Mouse (Mus musculus) hindbrain, embryonic 13.5 days (tissue): ENCODE results near the gene Ntng1. TPM values are rescaled to one million over a fixed set of nuclear protein-coding genes. Genes with fewer than 3 reads are reported as not detected.
"Not testable (repeated sequence)": the region's sequence is repeated elsewhere in the genome, so short reads cannot be mapped to it uniquely, and the experiment has no call there.

Experiments used
- ATAC-seq: fragments of 200-750 bp; cut with Nextera tagmentation; 2 replicates; pipeline ENCODE4 v1.8.0; 2017; ENCODE audit warnings: moderate TSS enrichment; ENCODE audit not compliant: low FRiP score
- H3K27ac ChIP-seq: fragments of 300-500 bp; sonication (generic); 2 replicates; pipeline ENCODE4 v1.5.1; 2015; ENCODE audit warnings: inconsistent platforms, mild to moderate bottlenecking, moderate library complexity
- H3K27me3 ChIP-seq: fragments of 300-500 bp; sonication (generic); 2 replicates; pipeline ENCODE4 v1.6.1; 2015; ENCODE audit warnings: mild to moderate bottlenecking, inconsistent platforms
- H3K36me3 ChIP-seq: fragments of 300-500 bp; sonication (generic); 2 replicates; pipeline ENCODE4 v1.6.1; 2015; ENCODE audit warnings: mild to moderate bottlenecking, inconsistent platforms
- H3K4me1 ChIP-seq: fragments of 300-500 bp; sonication (generic); replicated peaks from 2 replicates; pipeline ENCODE4 v1.6.1; 2015; ENCODE audit warnings: inconsistent platforms
- H3K4me2 ChIP-seq: fragments of 300-500 bp; sonication (generic); 2 replicates; pipeline ENCODE4 v1.6.1; 2015; ENCODE audit warnings: inconsistent platforms, mild to moderate bottlenecking, moderate library complexity
- H3K4me3 ChIP-seq: fragments of 300-500 bp; sonication (generic); 2 replicates; pipeline ENCODE4 v1.5.1; 2015; ENCODE audit warnings: mild to moderate bottlenecking, inconsistent platforms
- H3K9ac ChIP-seq: fragments of 300-500 bp; sonication (generic); 2 replicates; pipeline ENCODE4 v1.6.1; 2015; ENCODE audit warnings: mild to moderate bottlenecking, inconsistent platforms
- H3K9me3 ChIP-seq: fragments of 300-500 bp; sonication (generic); 2 replicates; pipeline ENCODE4 v1.6.1; 2016; ENCODE audit warnings: inconsistent platforms
- WGBS: fragments of 180-500 bp; shearing (Covaris S2); methylation state at CpG from one replicate; pipeline ENCODE4 v1.1.7; 2015; 5-methylcytosine and 5-hydroxymethylcytosine counted together
- polyA plus RNA-seq: library from polyadenylated mRNA; unstranded; fragments of >200 nt; fragmentation: Nextera tagmentation; extraction: Ambion mirVana; gene quantifications from 2 replicates; pipeline ENCODE4 v1.2.1, GENCODE M21; 2015

Ntng1 gene
- polyA plus RNA-seq, 1 experiment from 2014 or later: 19.7 TPM

GRCm38 (mm10) chr3:109803616-109804015 is 340.2 kb downstream of the Ntng1 start:
- H3K27me3 ChIP-seq: no peaks in the 10 kb centered on the region
- no peak for ATAC-seq
- no peak overlapping the region for H3K9ac ChIP-seq
- no peak overlapping the region for H3K4me2 ChIP-seq
- H3K9me3 ChIP-seq: no peaks in the 10 kb centered on the region
- 59% methylated on average over 3 of the region's 3 CpGs for WGBS
- H3K36me3 ChIP-seq: no peaks in the 10 kb centered on the region
- no peak overlapping the region for H3K4me3 ChIP-seq
- no peak overlapping the region for H3K27ac ChIP-seq
- H3K4me1 ChIP-seq: 0 out of 2 replicates have a peak, but pooled peaks cover 8% of the 10 kb centered on the region

GRCm38 (mm10) chr3:109797354-109797753 is 346.5 kb downstream of the Ntng1 start:
- Histone ChIP-seq H3K4me3 (no peak overlapping the region), H3K4me2 (no peak overlapping the region), H3K36me3 (no peaks in the 10 kb centered on the region), H3K27me3 (no peaks in the 10 kb centered on the region), H3K27ac (no peak overlapping the region), H3K9me3 (no peaks in the 10 kb centered on the region), H3K4me1 (no peaks in the 10 kb centered on the region), H3K9ac (no peak overlapping the region)
- 69% methylated on average over 11 of the region's 11 CpGs for WGBS
- no peak for ATAC-seq

- H3K4me2 ChIP-seq: peak overlapping the region; percentile 73
- no peak for ATAC-seq
- H3K27ac ChIP-seq: peak overlapping the region; percentile 95
- 14% methylated on average over 5 of the region's 5 CpGs for WGBS
- no peaks in the 10 kb centered on the region for H3K36me3 ChIP-seq
- peaks cover 23% of the 10 kb centered on the region for H3K4me1 ChIP-seq
- 0 out of 2 replicates have a peak overlapping the region, but pooled peaks have one; percentile 44 for H3K4me3 ChIP-seq
- no peaks in the 10 kb centered on the region for H3K9me3 ChIP-seq
- peak overlapping the region; percentile 74; the same call in 1 of the 2 replicates for H3K9ac ChIP-seq
- no peaks in the 10 kb centered on the region for H3K27me3 ChIP-seq
These were observed 360.6 kb downstream of the Ntng1 start for GRCm38 (mm10) chr3:109783231-109783630.

DNA sequence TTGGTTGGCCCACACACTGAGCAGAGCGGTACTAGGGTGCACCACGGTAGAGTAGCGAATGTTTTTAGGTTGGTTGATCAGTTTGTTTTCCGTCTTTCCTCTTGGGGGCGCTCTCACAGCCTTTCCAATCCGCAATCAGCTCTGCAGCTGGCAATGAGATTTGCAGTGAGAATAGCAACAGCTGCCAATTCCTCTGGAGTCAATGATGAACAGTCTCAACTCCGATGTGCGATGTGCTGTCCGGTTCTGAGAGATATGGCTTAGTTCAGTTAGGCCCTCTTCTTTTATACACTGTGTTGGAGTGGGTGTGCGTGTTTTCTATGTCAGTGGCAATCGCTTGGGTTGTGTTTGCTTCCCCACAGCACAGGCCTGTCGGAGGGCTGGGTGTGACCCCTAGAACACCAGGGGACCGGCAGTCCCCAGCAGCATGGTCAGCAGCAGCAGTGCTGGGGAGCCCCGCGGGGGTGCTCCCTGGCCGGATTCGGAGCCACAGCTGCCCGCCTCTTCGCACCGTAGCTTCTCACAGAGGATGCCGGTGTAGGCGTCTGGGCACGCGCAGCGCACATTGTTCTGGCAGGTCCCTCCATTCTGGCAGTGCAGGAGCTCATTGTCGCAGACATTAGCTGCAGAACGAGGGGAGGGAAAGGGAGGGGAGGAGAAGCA is 361.4 kb downstream of the Ntng1 start:
- ATAC-seq: peak; percentile 90
- Histone ChIP-seq H3K27me3 (no peaks in the 10 kb centered on the region), H3K9ac (peak overlapping the region; percentile 74), H3K27ac (peak overlapping the region; percentile 95), H3K9me3 (no peaks in the 10 kb centered on the region), H3K36me3 (no peaks in the 10 kb centered on the region), H3K4me2 (peak overlapping the region; percentile 73), H3K4me1 (peaks cover 23% of the 10 kb centered on the region), H3K4me3 (peak overlapping the region; percentile 44)
- 1% methylated on average over 27 of the region's 27 CpGs for WGBS

DNA sequence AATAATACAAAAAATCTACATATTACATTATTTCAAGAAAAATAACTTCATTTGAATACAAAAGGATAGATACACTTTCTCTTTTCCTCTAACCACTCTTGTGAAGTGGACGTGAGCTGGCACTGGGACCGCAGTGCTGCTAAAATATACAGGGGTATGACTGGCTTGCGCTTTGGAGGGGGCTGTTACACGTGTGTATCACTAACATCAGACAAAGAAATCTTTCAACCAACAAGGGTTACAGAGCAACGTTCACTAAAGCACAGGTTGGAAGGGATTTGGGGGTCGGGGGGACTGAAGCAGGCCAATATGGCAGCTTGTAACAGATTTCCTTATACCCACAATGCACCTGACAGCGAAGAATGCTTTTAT is 361.9 kb downstream of the Ntng1 start:
- peak; percentile 41 for ATAC-seq
- WGBS: 60% methylated on average over 7 of the region's 7 CpGs
- H3K27me3 ChIP-seq: no peaks in the 10 kb centered on the region
- peak overlapping the region; percentile 44 for H3K4me3 ChIP-seq
- H3K27ac ChIP-seq: peak overlapping the region; percentile 95
- no peak overlapping the region for H3K9ac ChIP-seq
- no peaks in the 10 kb centered on the region for H3K36me3 ChIP-seq
- peak overlapping the region; percentile 73 for H3K4me2 ChIP-seq
- peaks cover 23% of the 10 kb centered on the region for H3K4me1 ChIP-seq
- no peaks in the 10 kb centered on the region for H3K9me3 ChIP-seq

DNA sequence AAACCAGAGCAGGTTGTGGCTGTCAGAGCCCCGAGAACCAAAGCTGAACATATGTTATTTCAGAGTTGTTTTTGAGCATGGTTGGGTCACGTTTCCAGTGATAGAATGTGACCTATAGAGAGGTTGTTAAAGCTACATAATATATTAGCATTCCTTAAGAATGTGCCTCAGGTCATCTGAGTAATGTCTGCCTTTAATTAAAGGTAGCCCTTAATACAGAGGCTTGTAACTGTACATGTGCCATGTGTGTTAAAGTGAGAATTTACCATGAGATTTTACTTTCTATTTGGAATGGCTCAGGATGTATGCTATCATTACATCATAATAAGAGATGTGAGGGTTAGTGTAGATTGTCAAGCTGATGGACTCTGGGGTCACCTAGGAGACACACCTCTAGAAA is 368.6 kb downstream of the Ntng1 start:
- H3K9ac ChIP-seq: no peak overlapping the region
- peaks cover 14% of the 10 kb centered on the region; the same call in 1 of the 2 replicates for H3K4me1 ChIP-seq
- WGBS: 71% methylated on average over 2 of the region's 2 CpGs
- H3K9me3 ChIP-seq: no peaks in the 10 kb centered on the region
- H3K36me3 ChIP-seq: no peaks in the 10 kb centered on the region
- H3K27me3 ChIP-seq: no peaks in the 10 kb centered on the region
- H3K4me3 ChIP-seq: no peak overlapping the region
- H3K4me2 ChIP-seq: no peak overlapping the region
- H3K27ac ChIP-seq: no peak overlapping the region
- no peak for ATAC-seq

- Histone ChIP-seq H3K4me3 (no peak overlapping the region), H3K9ac (no peak overlapping the region), H3K4me1 (peaks cover 9% of the 10 kb centered on the region; the same call in 1 of the 2 replicates), H3K27me3 (no peaks in the 10 kb centered on the region), H3K36me3 (no peaks in the 10 kb centered on the region), H3K27ac (no peak overlapping the region), H3K9me3 (no peaks in the 10 kb centered on the region), H3K4me2 (no peak overlapping the region)
- 87% methylated on average over 14 of the region's 14 CpGs for WGBS
- no peak for ATAC-seq
These were observed 371.7 kb downstream of the Ntng1 start for GRCm38 (mm10) chr3:109772120-109772519.

DNA sequence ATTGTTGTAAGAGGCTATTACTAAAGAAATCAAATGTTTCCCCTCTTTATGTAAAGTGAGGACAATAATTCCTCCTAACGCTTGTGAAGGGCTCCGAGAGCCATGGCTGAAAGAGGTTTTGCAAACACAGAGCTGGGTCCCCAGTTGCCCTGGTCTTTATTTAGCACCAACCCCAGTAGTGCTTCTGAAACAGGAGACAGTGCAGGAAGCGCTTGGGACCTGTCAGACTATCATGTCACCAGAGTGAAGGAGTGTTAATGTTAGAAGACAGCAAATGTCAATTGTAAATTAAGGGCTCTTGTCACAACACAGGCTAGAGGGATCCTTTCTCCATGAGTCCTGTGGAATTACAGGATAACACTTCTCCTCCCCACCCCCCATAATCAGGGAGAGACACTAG is 376.9 kb downstream of the Ntng1 start:
- no peak overlapping the region for H3K4me2 ChIP-seq
- H3K9me3 ChIP-seq: no peaks in the 10 kb centered on the region
- H3K27me3 ChIP-seq: no peaks in the 10 kb centered on the region
- no peaks in the 10 kb centered on the region for H3K36me3 ChIP-seq
- H3K4me3 ChIP-seq: no peak overlapping the region
- 86% methylated on average over 3 of the region's 3 CpGs for WGBS
- no peak for ATAC-seq
- H3K4me1 ChIP-seq: peaks cover 7% of the 10 kb centered on the region
- H3K9ac ChIP-seq: no peak overlapping the region
- no peak overlapping the region for H3K27ac ChIP-seq

GRCm38 (mm10) chr3:109765608-109766007 is 378.2 kb downstream of the Ntng1 start:
- no peak for ATAC-seq
- H3K4me2 ChIP-seq: no peak overlapping the region
- no peaks in the 10 kb centered on the region for H3K9me3 ChIP-seq
- H3K27me3 ChIP-seq: no peaks in the 10 kb centered on the region
- H3K27ac ChIP-seq: no peak overlapping the region
- H3K36me3 ChIP-seq: no peaks in the 10 kb centered on the region
- H3K9ac ChIP-seq: no peak overlapping the region
- H3K4me3 ChIP-seq: no peak overlapping the region
- 86% methylated on average over 2 of the region's 2 CpGs for WGBS
- H3K4me1 ChIP-seq: peaks cover 7% of the 10 kb centered on the region

GRCm38 (mm10) chr3:109765141-109765540 is 378.7 kb downstream of the Ntng1 start:
- Histone ChIP-seq H3K36me3 (no peaks in the 10 kb centered on the region), H3K4me1 (peaks cover 7% of the 10 kb centered on the region), H3K27me3 (no peaks in the 10 kb centered on the region), H3K9ac (no peak overlapping the region), H3K9me3 (no peaks in the 10 kb centered on the region), H3K27ac (no peak overlapping the region), H3K4me2 (no peak overlapping the region), H3K4me3 (no peak overlapping the region)
- ATAC-seq: no peak
- 81% methylated on average over 4 of the region's 4 CpGs for WGBS

DNA sequence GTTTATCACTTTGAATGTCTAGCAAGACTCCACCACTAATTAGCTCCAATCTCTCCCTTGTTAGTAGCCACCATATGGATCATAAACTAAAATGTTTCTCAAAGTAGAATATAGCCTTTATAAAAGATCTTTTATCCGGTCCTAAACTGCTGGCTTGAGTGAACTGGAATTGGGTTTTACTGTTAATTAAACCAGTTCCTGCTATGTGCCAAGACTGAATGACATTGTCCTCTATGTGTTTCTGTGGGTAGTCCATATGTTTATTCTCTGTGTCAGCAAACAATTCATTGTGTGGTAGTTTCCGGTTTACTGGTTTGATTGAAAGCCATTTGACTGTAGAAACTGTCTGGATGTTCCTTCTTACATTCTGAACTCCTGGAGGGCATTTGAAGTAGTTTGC is 387.4 kb downstream of the Ntng1 start:
- Histone ChIP-seq H3K4me2 (no peak overlapping the region), H3K36me3 (no peaks in the 10 kb centered on the region), H3K4me1 (no peaks in the 10 kb centered on the region), H3K4me3 (no peak overlapping the region), H3K9ac (no peak overlapping the region), H3K9me3 (no peaks in the 10 kb centered on the region), H3K27me3 (no peaks in the 10 kb centered on the region), H3K27ac (no peak overlapping the region)
- WGBS: 59% methylated on average over 2 of the region's 2 CpGs
- ATAC-seq: no peak

GRCm38 (mm10) chr3:109747593-109747992 is 396.2 kb downstream of the Ntng1 start:
- not testable (repeated sequence) for H3K36me3 ChIP-seq, ATAC-seq, H3K4me2 ChIP-seq, H3K9me3 ChIP-seq, H3K27me3 ChIP-seq, H3K4me1 ChIP-seq, H3K27ac ChIP-seq, H3K4me3 ChIP-seq, H3K9ac ChIP-seq
- 81% methylated on average over 3 of the region's 3 CpGs for WGBS

DNA sequence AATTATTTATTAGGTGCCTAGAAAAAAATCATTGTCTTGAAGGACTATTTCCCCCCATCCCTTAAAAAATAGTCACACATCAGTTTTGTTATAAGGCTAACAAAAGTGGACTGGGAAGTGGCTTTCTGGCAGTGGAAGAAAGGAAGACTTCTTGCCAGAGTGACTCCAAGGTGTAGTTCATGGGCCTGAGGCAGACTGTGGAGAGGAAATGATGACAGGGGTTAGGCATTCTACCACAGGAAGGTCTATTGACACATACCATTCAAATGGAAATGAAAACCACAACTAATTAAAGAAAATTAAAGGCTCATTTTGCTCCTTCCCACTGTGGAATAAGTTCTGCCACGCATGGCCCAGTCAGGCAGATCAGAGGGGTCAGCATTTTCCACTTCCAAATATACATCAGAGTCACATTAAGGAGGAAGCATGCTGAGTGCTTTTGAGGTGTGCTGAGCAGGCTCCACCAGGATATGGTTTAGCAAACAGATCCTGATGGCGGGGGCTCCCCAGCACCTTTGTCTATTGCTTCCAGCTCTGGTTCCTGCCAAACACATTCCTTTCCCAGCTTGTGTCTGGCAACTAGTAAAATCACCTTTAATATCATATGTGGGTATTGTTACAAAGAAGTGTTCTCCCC is 403.2 kb downstream of the Ntng1 start:
- Histone ChIP-seq H3K4me1 (0 out of 2 replicates have a peak, but pooled peaks cover 6% of the 10 kb centered on the region), H3K27me3 (no peaks in the 10 kb centered on the region), H3K27ac (no peak overlapping the region), H3K4me3 (no peak overlapping the region), H3K9ac (no peak overlapping the region), H3K36me3 (no peaks in the 10 kb centered on the region), H3K9me3 (no peaks in the 10 kb centered on the region), H3K4me2 (no peak overlapping the region)
- 31% methylated on average over 2 of the region's 2 CpGs for WGBS
- ATAC-seq: no peak
